Mouse (Mus musculus) ES-Bruce4 (cell line): ENCODE results near the gene Cdk5r1. TPM values are rescaled to one million over a fixed set of nuclear protein-coding genes. Genes with fewer than 3 reads are reported as not detected.

Experiments used
- H3K27ac ChIP-seq: 2 replicates; pipeline ENCODE4 v1.5.1; 2012; ENCODE audit warnings: low read length, inconsistent platforms; ENCODE audit not compliant: insufficient read depth
- H3K27me3 ChIP-seq: 2 replicates; pipeline ENCODE4 v1.6.1; 2012; ENCODE audit warnings: mild to moderate bottlenecking, low read length, inconsistent platforms; ENCODE audit not compliant: control insufficient read depth, poor library complexity, insufficient read depth, severe bottlenecking
- H3K36me3 ChIP-seq: 2 replicates; pipeline ENCODE4 v1.6.1; 2012; ENCODE audit warnings: inconsistent platforms, mild to moderate bottlenecking, low read length, moderate library complexity; ENCODE audit not compliant: control insufficient read depth, poor library complexity, insufficient read depth, severe bottlenecking
- H3K4me1 ChIP-seq: one replicate; pipeline ENCODE4 v1.8.1; 2011; ENCODE audit warnings: low read length; ENCODE audit not compliant: control insufficient read depth, insufficient read depth
- H3K4me3 ChIP-seq: 2 replicates; pipeline ENCODE4 v1.5.1; 2011; ENCODE audit warnings: low read depth, mild to moderate bottlenecking, low read length
- H3K9ac ChIP-seq: 2 replicates; pipeline ENCODE4 v1.6.1; 2012; ENCODE audit warnings: low read depth, mild to moderate bottlenecking, inconsistent platforms; ENCODE audit not compliant: poor library complexity, severe bottlenecking
- H3K9me3 ChIP-seq: replicated peaks from 2 replicates; pipeline ENCODE4 v1.6.1; 2012; ENCODE audit warnings: mild to moderate bottlenecking, low read length, inconsistent platforms; ENCODE audit not compliant: control insufficient read depth, poor library complexity, insufficient read depth, severe bottlenecking
- CTCF ChIP-seq: IDR thresholded peaks from one replicate; pipeline ENCODE4 v1.8.1; 2011; ENCODE audit warnings: low read depth, low read length
- EP300 ChIP-seq: IDR thresholded peaks from 2 replicates; pipeline ENCODE4 v1.6.1; 2011; ENCODE audit warnings: low read depth, low read length; ENCODE audit not compliant: insufficient read depth
- POLR2A ChIP-seq: IDR thresholded peaks from one replicate; pipeline ENCODE4 v1.8.1; 2011; ENCODE audit warnings: low read length; ENCODE audit not compliant: insufficient read depth
- polyA plus RNA-seq: library from polyadenylated mRNA; stranded (reverse); fragments of >200 nt; gene quantifications from 2 replicates; pipeline ENCODE4 v1.2.4, GENCODE M21; 2011; ENCODE audit warnings: low read depth; ENCODE audit not compliant: missing spikeins, insufficient read depth, insufficient read length

Gene Cdk5r1
- polyA plus RNA-seq, 1 experiment, result 1.3 TPM

DNA sequence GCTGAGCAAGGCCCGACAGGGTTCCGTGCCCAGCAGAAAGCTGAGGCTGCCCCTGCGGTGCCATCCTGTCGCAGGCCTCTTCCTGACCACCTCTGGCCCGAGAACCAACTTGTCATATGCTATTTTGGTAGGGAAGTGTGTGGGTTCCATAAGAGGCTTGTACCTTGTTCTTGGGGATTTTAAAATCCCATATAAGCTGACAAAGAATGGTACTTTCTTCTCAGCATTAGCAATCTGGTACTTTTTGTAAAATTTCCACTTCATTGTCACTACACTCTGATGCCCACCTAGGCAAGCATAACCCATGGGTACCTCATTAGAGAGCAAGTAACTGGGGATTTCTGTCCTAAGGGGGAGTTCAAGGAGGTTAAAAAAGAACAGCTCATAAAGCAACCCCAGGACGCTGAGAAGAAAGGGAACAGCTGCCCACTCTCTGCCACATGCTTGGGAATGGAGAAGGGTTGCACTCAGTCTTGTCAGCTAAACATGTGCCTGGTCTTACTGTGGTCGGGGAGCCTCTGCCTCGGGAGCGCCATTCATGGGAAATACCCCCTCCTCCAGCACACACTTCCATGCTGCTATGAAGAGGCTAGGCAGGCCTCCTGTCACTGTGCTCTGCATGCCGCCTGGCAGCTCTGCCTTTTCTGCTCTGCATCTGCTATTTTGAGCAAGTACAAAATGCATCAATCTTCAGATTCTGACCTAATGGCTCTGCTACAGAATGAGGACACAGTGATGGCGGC is 21.7 kb downstream of the Cdk5r1 start:
- Histone ChIP-seq H3K9ac (no peak overlapping the region), H3K27ac (no peak overlapping the region)
- TF ChIP-seq EP300 (no peak), POLR2A (no peak), CTCF (no peak)

DNA sequence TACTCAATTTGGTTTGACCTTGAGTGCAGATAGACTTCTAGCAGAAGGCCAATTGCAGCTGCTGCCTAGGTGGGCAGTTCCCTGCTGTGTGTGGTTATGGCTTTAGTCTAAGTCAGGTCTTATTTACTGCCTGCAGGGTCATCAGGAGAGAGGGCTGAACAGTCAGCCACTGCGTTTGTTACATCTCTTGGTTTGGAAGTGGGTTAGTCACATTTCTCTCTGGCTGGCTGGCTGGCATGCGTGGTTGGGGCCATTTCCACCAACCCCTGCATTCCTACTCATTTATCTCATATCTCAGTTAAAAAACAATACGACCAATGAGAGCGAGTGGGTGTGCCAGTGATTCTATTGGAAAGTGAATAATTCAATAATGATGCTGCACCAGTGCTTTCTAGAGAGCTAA is 22.7 kb downstream of the Cdk5r1 start:
- H3K4me3 ChIP-seq, result no peak overlapping the region
- H3K4me1 ChIP-seq, result no peaks in the 10 kb centered on the region
- TF ChIP-seq CTCF (no peak), EP300 (no peak), POLR2A (no peak)
- no peaks in the 10 kb centered on the region for H3K27me3 ChIP-seq
- no peak overlapping the region for H3K27ac ChIP-seq
- no peaks in the 10 kb centered on the region for H3K9me3 ChIP-seq
- H3K9ac ChIP-seq, result no peak overlapping the region
- H3K36me3 ChIP-seq, result no peaks in the 10 kb centered on the region

More for the DNA sequence above, 21.7 kb downstream of the Cdk5r1 start:
- Histone ChIP-seq H3K27me3 (no peaks in the 10 kb centered on the region), H3K4me1 (no peaks in the 10 kb centered on the region), H3K9me3 (no peaks in the 10 kb centered on the region), H3K36me3 (no peaks in the 10 kb centered on the region), H3K4me3 (no peak overlapping the region)

GRCm38 (mm10) chr11:80503281-80503680 is 26.5 kb downstream of the Cdk5r1 start:
- no peaks in the 10 kb centered on the region for H3K36me3 ChIP-seq
- H3K4me3 ChIP-seq, result no peak overlapping the region
- no peaks in the 10 kb centered on the region for H3K27me3 ChIP-seq
- no peaks in the 10 kb centered on the region for H3K9me3 ChIP-seq
- no peaks in the 10 kb centered on the region for H3K4me1 ChIP-seq
- no peak overlapping the region for H3K9ac ChIP-seq
- TF ChIP-seq POLR2A (no peak), EP300 (no peak), CTCF (no peak)
- no peak overlapping the region for H3K27ac ChIP-seq

DNA sequence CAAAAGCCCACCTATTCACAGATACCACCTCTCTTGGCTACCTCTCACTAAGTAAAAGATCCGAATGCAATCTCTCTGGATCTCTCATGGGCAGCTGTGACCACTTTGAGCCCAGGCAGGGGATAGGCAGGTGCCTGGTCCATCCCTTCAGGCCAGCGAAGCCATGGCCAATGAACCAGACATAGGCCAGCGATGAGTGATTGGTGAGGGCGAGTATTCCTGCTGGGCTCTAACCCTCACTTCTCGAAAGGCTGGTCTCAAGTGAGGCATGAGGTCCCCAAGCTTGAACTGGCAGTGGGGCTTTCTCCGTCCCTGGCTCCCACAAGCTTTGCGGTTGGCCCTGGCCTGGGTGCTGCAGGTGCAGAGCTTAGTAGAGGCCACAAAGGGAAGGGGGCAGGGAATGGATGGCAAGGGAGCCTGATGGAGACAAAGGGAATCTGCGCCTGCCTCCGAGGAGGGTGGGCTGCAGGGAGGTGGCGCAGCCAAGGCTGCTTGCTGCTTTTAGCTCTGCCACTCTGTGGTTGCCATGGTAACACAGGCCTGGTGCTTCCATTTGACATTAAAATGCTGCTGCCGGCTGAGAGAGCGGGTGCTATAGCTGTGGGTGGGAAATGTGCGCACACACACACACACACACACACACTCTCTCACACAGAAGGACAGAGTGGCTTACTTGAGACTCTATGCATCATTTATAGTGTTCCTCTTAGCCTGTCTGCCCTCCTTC is 27.1 kb downstream of the Cdk5r1 start:
- Histone ChIP-seq H3K4me3 (no peak overlapping the region), H3K27ac (no peak overlapping the region), H3K4me1 (no peaks in the 10 kb centered on the region), H3K9me3 (no peaks in the 10 kb centered on the region), H3K27me3 (no peaks in the 10 kb centered on the region), H3K9ac (no peak overlapping the region), H3K36me3 (no peaks in the 10 kb centered on the region)
- TF ChIP-seq CTCF (no peak), EP300 (no peak), POLR2A (no peak)

DNA sequence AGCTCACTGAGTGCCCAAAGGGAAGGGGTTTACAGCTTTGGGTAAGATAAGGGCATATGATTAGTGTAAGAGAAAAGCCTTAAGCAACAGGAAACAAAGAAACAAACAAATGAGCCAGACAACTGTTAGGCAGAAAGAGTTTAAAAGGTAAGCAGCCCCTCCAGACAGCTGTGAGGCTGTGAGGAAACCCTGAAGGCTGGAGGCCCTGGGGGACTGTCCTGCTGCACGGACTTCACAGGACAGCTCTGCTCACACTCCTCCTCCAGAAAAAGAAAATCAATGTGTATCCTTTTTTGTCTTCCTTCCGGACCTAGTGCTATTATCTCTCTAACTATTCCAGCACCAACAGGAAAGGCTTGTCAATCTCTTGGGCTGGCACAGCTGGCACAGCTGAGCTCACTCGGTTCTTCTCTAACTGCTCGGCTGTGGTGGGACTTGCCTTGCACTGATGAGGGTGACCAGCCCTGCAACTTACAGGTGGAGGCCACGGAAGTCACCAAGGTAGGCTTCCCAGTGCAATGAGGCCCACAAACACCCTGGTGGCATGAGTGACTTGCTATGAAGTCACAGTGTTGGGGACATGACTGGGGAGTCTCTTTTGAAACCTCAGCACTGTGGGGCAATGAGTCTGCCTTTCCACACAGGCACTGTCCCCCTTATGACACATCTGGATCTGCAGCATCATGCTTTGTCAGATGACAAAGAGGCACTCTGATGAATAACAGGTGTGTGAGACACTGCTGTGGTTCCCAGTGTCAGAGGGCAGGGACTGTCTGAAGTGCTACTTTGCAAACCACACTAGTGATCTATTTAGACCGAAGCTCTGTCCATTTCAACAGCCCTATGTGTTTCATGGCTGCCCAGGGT is 27.9 kb downstream of the Cdk5r1 start:
- H3K27ac ChIP-seq, result no peak overlapping the region
- no peak overlapping the region for H3K9ac ChIP-seq
- no peaks in the 10 kb centered on the region for H3K4me1 ChIP-seq

More for the DNA sequence above, 27.9 kb downstream of the Cdk5r1 start:
- H3K27me3 ChIP-seq, result no peaks in the 10 kb centered on the region
- H3K4me3 ChIP-seq, result no peak overlapping the region
- H3K9me3 ChIP-seq, result no peaks in the 10 kb centered on the region
- H3K36me3 ChIP-seq, result no peaks in the 10 kb centered on the region
- no peak for TF ChIP-seq POLR2A
- no peak for TF ChIP-seq EP300
- no peak for TF ChIP-seq CTCF
